Mouse (Mus musculus) heart, adult 9 months (tissue): ENCODE results near the gene Ppp2r5c.

Experiments used
- DNase-seq, 2 experiments: peaks; one replicate each; pipeline ENCODE4 v3.0.0; 2022; ENCODE audit warnings: low spot score in 2 of 2

The Ppp2r5c gene

DNA sequence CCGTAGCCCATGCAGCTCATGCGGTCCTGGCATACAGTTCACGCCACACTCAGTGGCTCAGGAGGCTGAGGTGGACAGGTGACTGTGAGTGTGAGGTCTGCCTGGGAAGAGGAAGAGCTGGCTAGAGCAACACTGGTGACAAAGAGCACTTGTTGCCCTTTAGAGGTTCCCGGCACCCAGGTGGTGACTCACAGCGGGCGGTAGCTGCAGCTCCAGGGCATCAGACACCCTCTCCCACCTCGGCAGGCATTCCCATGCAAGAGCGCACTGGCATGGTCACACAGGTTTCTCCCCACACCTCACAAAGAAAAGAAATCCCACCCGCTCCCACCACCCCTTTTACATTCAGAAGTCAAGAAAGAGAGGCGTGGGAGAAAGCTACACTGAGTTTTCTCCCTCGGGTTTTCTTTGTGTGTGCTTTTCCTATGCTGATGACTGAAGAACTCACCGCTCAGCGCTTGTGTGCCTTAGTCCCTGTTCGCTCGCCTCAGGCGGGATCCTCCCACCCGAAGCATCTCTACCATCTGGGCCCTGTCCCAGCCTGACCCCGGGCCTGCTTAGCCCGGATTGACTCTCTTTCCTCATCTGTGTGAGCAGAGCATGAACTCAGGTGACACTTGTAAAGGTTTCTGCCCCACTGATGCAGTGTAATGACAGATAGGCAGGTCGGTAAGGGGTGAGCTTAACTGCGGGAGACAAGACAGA is 108.8 kb downstream of the Ppp2r5c start:
- no peak for DNase-seq

DNA sequence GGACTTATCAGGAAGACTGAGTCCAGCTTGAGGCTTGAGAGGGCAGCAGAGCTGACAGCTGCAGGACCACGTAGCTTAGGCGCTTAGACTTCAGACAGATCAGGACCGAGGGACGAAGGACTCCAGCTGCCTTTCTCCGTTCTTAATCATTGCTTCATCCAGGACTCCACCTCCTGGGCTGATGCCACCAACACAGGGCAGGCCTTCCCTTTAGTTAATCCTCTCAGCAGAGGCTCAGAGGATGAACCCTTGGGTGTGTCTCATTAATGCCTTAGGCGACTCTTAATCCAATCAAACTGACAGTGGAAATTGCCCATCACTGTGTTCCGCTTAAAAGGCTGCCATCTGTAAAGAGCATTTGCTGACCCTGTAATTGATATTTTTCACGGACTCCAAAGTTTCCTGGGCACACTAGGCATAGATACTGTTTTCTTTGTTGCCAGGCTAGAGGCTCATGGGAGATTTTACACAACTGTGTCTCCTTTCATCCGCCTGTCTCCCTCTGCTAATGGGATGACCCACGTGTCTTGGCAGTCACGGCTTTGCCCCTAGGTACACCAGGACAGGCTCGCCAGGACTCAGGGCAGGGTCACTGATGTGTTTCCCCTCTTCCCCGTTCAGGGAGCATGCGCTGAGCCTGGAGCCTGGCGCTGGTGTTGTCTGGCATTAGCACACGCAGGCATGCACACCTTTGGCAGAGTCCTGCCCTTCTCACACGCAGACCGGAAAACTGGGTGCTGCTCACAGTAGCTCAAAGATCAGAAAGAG is 110.1 kb downstream of the Ppp2r5c start:
- peak; percentile 41 to 57 for DNase-seq

DNA sequence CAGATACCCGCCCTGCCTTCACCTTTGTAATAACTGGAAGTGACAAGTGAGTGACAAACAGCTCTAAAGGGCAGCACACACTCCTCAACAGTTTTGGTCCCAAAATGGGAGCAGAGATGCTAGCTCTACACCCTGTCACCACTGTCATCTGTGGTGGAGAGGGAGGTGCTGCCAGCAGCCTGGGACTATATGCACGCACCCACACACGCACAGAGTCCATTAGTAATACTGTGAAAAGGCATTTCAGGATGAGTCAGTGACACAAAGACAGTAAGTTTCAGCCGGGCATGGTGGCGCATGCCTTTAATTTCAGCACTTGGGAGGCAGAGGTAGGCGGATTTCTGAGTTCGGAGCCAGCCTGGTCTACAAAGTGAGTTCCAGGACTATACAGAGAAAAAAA is 111.3 kb downstream of the Ppp2r5c start:
- DNase-seq, result no peak

DNA sequence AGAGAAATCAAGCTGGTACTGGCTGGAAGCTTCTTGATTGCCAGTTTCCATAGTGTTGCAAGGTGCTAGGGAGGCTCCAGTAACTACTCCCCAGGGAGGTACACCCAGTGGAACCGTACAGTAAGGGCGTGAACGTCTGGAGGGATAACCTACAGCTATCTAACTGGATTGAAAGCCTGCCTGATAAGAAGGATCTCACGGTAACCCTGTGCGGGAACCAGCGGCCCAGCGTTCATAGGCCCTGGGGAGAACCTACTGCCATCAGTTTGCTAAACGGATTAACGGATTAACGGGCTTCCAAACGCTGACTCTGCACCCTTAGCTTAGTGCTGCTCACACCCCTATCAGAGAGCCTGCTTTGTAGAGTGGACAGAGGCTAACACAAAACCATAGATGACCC is 116.5 kb downstream of the Ppp2r5c start:
- no peak for DNase-seq

DNA sequence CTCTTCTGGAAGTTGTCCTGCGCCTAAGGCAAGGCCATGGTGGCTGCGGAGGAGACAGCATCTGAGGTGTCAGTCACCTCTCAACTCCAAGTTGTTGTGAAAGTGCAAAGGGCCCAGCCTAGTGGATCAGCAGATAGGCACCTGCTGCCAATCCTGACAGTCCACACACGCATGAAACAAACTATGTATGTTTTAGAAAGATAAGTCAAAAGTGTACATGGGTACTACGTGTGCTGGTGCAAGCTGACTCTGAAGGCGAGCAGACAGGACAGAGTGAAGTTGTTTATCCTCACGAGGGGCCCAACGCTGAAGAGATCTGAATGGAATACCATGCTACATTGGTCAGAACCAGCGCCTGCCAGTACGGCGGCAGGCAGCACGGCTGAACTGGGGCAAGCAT is 117.9 kb downstream of the Ppp2r5c start:
- no peak for DNase-seq

DNA sequence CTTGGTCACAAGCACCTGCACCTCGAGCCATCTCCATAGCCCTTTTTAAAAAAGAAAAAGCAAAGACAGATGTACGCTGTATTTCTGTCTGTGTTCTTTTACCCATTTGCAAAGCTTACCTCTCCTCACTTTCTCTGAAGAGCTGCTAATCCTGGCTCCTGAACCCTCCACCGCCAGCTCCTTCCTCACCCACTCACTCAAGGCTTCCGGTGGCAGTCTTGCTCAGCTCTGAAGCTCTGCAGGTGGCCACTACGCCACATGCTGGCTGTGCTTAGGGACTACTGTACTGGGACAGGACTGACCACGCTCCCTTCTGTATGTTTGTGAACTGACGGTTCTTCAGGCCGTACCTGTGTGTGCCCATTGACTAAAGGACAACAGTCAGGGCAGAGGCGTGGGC is 119.4 kb downstream of the Ppp2r5c start:
- DNase-seq, result no peak

DNA sequence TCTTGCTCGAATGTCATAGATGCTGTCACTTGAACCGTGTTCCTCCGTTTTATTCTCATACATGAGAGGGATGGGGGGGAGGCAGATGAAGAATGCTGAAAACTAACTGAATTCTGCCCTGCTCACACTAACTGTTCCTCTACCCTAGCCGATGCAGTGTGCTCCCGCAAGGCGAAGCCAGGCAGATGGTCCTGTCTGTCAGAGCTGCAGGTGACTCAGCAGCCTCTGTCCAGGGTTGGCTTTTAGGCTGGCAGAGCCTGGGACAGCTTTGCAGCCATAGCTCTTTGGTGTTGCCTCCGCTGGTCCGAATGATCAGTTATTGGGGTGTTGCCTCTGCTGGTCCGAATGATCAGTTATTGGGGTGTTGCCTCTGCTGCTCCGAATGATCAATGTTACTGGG is 124.1 kb downstream of the Ppp2r5c start:
- no peak for DNase-seq

DNA sequence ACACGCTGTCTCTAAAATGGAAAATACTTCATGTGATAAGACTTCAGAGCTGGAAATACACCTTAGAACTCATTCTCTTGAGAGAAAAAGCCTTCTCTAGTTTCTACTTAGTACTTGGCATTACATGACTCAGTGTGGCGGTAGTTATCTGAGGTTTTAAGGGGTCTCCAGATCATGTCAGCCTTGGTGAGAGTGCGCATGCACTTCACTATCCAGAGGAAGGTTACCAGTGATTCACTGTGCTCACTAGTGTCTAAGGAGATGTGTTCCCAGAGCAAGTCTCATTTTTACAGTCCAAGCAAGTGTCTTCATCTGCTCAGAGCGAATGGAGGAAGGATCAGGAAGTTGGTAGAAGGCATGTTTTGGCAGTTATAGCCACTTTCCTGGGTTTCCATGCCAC is 125.4 kb downstream of the Ppp2r5c start:
- DNase-seq, result no peak

DNA sequence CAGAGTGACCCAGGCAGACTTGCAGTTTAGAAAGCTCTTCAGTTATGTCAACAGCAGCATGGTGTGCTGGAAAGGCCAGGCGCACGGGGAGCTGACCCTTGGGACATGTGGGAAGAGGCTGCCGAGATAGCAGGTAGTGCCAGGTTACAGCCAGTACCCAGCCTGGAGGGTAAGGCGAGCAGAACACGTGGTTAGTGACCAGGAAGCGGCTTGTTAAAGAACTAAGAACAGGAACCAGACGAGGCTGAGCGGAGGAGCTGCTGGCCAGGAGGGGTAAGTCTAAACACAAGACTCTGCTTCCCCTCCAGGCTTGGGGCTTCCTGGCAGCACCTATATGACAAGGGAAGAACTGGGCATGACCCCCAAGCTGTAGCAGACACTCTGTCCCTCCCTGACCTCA is 126.7 kb downstream of the Ppp2r5c start:
- no peak for DNase-seq

DNA sequence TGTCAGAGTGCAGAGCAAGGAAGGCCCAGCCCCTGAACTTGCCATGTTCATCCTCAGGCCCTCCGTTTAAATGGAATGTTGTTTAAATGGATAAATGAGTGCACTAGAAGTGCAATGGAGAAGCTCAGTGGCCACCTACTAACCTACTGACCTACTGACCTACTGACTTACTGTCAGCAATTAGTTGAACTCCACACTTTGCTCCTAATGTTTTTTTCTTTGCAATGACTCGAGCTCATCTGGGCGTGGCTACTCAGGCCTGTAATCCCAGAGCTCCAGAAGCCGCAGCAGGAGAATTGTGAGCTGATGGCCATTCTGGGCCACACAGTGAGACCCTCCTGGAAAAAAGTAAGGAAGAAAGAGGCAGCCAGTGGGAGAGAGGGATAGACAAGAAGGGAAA is 129.0 kb downstream of the Ppp2r5c start:
- DNase-seq, result no peak

DNA sequence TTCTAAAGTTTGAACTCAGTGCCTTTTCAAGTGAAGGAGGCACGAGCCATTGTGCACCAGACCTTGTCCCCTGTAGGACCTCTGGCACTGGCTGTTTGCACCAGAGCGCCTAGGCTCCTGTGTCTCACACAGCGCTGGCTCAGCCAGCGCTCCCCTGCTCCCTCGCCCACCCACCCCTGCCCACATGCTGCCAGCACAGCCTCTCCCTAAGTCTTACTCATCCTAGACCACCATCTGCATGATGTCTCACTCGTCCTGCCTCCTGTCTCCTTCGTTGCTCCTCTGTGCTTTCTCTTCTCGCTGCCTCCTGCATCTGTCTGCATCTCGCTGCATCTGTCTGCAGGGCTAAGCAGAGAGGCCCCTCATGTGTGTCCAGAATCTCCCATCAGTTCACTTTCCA is 131.4 kb downstream of the Ppp2r5c start:
- no peak for DNase-seq

DNA sequence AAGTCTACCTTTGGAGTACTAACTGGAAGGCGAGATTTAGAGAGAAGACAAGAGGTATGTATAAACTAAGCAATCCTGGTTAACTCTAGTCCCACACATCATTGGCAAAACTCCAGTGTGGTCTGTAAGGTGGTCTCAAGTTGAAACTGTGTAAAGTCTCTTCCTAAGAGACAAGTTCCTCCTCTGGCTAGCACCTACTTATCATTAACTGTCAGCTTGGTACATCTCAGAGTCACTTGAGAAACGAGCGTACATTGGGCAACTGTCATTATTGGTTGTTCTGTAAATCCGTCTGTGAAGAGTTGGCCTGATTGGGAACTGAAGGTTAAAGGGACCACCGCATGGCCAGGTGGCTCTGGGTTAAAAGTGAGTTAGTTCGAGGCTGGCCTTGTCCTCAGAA is 141.7 kb downstream of the Ppp2r5c start:
- no peak for DNase-seq

DNA sequence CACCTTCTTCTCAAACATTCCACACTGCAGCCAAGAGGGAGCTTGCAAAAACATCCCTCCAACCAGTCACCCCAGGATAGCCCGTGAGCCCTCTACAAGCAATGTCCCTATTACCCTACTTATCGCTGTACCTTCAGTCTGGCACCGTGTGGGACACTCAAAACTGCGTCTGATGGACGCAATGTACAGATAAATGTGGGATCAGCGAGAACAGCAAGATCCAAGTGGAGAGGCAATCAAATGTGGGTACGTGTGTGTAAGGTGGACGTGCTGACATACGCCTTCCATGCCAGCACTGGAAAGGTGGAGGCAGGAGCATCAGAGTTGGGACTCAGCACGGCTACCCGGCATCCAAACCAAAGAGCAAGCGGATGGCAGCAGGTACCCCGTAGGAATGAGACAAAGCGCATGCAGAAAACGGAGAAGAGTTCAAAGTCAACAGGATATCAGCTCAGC is 143.9 kb downstream of the Ppp2r5c start:
- DNase-seq, result peak in 1 of 2 experiments; percentile 7

DNA sequence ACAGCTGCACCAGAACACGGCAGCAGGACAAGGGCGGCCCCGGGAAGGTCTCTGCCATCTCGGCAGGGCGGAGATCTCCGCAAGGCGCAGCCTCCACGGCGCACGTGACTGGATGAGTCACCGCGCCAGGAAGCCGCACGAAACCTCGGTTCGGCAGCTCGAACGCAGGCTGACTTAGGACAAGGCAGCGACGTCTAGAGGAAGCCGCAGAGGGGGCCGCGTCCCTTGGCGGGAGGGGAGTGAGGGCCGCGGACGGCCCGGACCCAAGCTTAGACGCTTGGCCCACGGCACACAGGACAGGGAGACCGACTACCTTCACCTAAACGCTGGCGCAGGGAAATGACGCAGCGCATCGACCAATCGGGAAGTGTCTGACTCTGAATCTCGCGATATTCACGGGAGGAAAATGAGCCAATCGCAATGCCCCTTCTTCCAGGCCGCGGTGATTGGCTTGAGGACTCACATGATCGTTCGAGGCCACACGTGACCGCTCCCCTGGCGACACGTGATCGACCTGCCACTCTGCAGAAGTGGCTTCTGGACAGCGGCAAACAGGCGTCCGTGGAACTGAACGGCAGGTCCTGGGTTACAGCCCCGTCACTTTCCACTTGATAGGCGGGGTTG is 144.5 kb downstream of the Ppp2r5c start:
- DNase-seq, result peak; percentile 100

DNA sequence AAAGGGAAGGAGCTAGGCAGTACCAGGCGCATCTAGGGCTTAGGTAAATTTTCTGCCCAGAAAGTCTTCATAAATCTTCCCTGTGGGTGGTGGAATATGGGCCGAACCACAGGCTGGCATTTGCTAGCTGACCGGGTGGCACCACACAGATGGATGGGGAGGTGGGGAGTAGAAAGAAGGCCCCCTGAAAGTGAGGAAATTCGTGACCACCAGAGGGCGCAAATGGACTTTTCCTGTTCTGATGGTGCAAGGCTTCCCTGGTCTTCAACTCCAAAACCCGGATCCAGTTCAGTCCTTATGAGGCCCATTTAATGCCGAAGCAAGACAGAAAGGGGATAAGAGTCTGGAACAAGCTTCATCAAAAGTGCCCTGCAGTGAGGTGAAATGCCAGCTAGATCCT is 151.6 kb downstream of the Ppp2r5c start:
- peak in 1 of 2 experiments; percentile 57 for DNase-seq

DNA sequence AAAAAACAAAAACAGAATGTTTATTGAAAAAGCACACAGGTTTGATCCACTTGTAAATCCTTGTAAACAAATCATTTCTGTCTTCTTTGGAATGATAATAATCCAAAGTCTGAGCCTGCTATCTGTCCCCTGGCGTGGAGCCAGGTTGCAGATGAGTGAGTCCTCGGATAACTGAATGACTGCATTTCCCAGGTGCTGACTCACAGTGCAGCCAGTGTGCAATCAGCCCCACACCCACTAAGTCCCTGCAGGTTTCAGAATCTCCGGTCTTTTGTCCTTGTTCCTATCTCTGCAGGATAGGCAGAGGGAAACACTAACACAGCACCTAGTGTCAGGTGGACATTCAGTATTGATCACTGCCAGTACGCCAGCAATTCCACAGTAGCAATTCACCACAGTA is 152.9 kb downstream of the Ppp2r5c start:
- no peak for DNase-seq

DNA sequence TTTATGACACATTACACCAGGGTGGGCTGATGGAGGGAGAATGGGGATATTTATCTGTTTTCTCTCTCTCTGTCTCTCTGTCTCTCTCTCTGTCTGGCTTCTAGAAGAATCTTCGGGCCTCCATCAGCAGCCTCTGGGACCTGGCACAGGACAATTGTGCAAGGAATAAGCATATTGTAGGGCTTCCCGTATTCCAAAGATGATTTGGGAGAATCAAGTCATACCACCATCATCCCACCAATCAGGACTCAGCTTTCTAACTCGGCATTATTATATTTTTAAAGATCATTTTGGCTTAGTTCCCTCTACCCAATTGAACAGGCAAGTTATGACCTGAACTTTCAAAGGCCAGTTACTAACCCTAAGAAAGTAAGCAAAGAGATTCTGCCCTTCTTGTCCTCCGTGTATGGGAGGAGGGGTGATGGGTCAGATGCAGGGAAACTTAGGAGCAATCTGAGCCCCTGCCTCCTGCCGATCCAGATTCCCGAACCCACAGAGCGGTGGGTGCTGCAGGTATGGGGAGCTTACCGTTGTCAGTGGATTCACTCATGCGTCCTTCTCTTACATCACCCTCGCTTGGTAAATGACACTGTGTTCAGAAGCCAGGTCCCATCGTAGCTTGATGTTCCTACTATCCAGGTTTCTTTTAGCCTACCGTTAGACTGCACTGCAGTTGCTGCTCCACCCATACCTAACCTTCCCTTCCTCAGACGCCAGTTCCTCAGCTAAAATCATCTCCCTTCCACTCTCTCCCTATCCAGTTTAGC is 153.5 kb downstream of the Ppp2r5c start:
- no peak for DNase-seq

DNA sequence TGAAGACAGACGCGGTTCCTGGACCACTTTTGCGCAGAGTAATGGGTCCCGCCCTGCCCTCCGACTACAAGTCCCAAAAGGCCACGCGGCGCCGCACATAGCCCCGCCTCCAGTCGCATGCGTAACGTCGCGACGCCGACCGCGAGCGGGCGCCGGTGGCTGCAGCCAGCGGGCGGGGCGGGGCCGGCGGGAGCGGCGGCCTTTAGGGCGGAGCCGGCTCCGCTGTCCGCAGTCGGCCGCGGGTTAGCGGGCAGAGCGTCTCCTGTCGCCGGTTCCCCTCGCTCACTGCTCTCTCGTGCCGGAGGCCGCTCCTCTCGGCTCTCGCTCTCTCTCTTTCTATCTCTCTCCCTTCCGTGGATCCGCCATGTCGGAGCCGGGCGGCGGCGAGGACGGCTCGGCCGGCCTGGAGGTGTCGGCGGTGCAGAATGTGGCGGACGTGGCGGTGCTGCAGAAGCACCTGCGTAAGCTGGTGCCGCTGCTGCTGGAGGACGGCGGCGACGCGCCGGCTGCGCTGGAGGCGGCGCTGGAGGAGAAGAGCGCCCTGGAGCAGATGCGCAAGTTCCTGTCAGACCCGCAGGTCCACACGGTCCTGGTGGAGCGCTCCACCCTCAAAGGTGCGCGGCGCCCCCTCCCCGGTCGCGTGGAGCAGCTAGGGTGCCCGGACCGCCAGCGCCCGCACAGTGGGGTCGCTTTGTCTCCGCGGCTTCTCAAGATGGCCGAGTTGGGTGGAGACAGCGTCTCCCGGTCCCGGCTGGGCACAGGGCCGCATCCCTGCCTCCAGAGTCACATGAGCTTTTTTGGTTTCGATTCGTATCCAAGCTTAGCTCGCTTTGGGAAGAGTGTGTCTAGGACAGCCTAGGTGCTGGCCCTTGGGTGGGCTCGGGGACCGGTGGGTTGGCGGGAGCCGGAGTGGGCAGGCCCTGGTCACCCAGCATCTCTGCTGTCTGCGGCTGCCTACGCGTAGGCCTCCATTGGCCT is 154.6 kb downstream of the Ppp2r5c start, which contains the start of gene Dync1h1:
Gene Dync1h1 (plus strand): TSS at position 212 of the 978 bp plus-strand sequence.
- DNase-seq, result peak; percentile 82 to 92

DNA sequence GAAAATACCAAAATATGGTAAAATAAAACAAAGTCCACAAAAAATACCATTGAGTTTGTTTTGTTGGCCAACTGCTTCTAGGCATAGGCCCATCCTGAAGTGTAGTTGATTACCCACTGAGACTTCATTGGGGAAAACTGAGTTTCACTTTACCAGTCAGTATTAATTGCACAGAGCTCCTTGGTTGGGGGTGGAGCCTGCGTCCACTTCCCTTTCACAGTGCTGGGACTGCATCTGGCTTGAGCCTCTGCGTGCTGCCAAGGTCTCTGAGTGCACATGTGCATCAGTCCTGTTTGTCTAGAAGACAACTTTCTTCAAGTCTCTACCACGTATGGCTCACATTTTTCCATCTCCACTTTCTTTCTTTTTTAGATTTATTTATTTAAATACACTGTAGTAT is 159.2 kb downstream of the Ppp2r5c start:
- DNase-seq, result no peak

DNA sequence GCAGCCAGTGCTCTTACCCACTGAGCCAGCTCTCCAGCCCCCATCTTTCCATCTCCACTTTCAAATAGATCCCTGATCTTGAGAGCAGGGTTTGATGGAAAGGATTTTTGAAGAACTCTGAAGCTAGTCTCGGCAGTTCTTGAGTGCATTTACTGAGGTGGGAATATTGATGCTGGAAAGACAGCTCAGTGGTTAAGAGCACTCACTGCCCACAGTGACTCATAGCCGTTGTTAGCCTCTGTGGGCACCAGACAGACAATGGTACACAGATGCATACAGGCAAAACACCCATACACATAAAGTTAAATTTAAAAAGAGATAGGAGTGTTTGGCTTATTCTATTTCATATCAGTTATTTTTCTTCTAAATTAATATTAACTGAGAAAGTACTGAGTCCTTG is 159.8 kb downstream of the Ppp2r5c start:
- no peak for DNase-seq
